Mouse (Mus musculus) kidney, adult 2 months (tissue): Measurements from ENCODE around the gene Hcar1.

Source experiments
- CTCF ChIP-seq: fragments of 200-500 bp; conservative IDR thresholded peaks from 2 replicates; pipeline ENCODE4 v1.5.1; 2011; ENCODE audit warnings: low read depth, mild to moderate bottlenecking, control low read depth, low read length, moderate library complexity, mixed read lengths; ENCODE audit not compliant: insufficient read depth, insufficient read length
- POLR2A ChIP-seq: fragments of 200-500 bp; IDR thresholded peaks from one replicate; pipeline ENCODE4 v1.6.1; 2011; ENCODE audit warnings: low read depth, low read length, control low read depth

DNA sequence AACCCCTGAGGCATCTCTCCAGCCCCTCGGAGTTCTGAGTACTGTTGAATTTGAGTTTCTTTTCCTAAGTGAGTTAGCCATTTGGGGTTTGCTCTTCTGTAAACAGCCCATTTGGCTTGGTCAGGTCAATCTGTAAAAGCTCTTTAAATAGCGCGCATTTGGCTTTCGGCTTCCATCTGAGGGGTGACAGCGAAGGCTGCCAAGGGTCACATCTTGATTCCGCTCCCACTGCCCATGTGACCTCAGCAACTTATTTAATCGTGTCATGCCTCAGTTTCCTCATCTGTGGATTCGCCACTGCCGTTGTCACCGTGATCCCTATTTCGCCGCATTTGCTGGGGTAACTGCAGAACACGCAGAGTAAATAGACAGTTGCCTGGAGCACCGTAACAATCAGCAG lies 35.5 kb downstream of the Hcar1 start:
- no peak for TF ChIP-seq CTCF
- no peak for TF ChIP-seq POLR2A
